In the genomic region with DNA sequence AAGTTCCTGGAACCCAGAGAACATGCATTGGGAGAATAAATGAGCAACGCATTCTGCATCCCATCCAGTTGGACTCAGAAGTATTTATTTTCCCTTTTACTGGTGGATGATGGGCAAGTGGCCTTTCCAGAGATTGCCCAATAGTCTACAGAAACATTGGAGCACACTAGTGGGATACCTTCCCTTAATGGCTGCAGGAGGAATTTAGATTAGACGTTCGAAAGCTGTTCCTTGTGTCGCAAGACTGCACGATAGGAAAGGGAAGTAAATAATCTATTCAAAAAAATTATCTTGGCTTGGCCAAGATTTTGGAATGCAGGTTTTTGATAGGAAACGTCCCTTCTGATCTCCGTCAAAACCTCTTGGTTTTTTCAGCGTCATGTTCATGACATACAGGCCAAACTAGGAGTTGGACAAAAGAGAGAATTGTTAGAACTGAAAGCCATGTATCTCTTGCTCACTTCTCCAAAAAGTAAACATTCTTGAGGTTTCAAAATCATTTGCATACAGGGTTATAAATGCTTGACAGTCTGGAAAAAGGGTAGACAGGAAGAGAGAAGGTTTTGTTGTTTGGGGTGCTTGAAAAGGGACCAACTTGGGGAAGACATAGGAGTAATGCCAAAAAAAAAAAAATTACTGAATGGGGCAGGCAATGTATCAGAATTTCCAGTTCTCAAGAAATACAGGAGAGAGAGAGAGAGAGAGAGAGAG, we compare ENCODE assay signal across 8 mouse cellular contexts. TPM values are rescaled to one million over a fixed set of nuclear protein-coding genes. Genes with fewer than 3 reads are reported as not detected.
A peak's percentile ranks its signal among the peaks of the same experiment; 100 is the strongest.
DNase-seq lines count a peak whose midpoint lies in the region; ATAC-seq and TF ChIP-seq lines count a peak whose summit lies in the region.

No protein-coding gene starts in this region.

- H3K9ac ChIP-seq in CH12.LX (ENCODE audit: insufficient read depth, low read depth): peak overlapping the region; percentile 79; the same call in 1 of the 2 replicates
- peak overlapping the region; percentile 57; the same call in 1 of the 2 replicates for H3K9ac ChIP-seq in lung, embryonic 15.5 days

- no peak for TF ChIP-seq RAD21 in CH12.LX (IDR thresholded peaks at IDR 0.05; ENCODE audit: low read depth, low read length)

- H3K27ac ChIP-seq in CH12.LX (ENCODE audit: insufficient read depth, low read depth): peak overlapping the region; percentile 91
- peak overlapping the region; percentile 99 for H3K27ac ChIP-seq in lung, embryonic 15.5 days

- TF ChIP-seq EP300 in CH12.LX (IDR thresholded peaks at IDR 0.05; ENCODE audit: low read length): peak; percentile 53; the same call in 1 of the 2 replicates

- DNase-seq in CH12.LX (ENCODE audit: extremely low read depth): no peak
- DNase-seq in Muller cell, postnatal 12 days (ENCODE audit: inconsistent ontology term): peak; percentile 45
- peak; percentile 10 to 13 for DNase-seq in heart, postnatal 10 days
- DNase-seq in urinary bladder, adult 18-20 months (ENCODE audit: low spot score in 2 of 2): no peak
- DNase-seq in adrenal gland, adult 18-20 months (ENCODE audit: low spot score in 2 of 2): no peak
- no peak for DNase-seq in thymus, postnatal 36 days
- no peak for DNase-seq in left cerebral cortex, postnatal 10 days (ENCODE audit: extremely low spot score in 1 of 2, low spot score in 2 of 2)

- TF ChIP-seq POLR2A in CH12.LX (IDR thresholded peaks at IDR 0.05; ENCODE audit: low read depth, low read length): no peak

- no peaks in the 10 kb centered on the region for H3K27me3 ChIP-seq in CH12.LX (replicated peaks)
- no peaks in the 10 kb centered on the region for H3K27me3 ChIP-seq in lung, embryonic 15.5 days

- H3K36me3 ChIP-seq in CH12.LX (replicated peaks in 1 of 2; ENCODE audit: control insufficient read depth in 1 of 2, insufficient read depth in 1 of 2, low read length in 1 of 2): peaks cover 8 to 16% of the 10 kb centered on the region in 2 experiments
- H3K36me3 ChIP-seq in lung, embryonic 15.5 days: no peaks in the 10 kb centered on the region

- dilution Hi-C loops in CH12.LX (cut with MboI; ENCODE audit: extremely low pct_ligation_motif_present, extremely low pct_unique_long_range_greater_than_20kb, low sequenced_read_pairs): no loop called here

- in situ Hi-C loops in CH12.LX (cut with MboI; ENCODE audit: low pct_ligation_motif_present, low pct_unique_long_range_greater_than_20kb, low sequenced_read_pairs): loop anchor here (5.0 to 25.0 kb wide), 4 partner anchors 39 to 734 kb away; no protein-coding TSS in a partner anchor

- no peak for TF ChIP-seq CTCF in CH12.LX (conservative IDR thresholded peaks at IDR 0.05 in 1 of 2, IDR thresholded peaks at IDR 0.05 in 1 of 2; ENCODE audit: low read depth in 2 of 2, low read length in 2 of 2)

- no peaks in the 10 kb centered on the region for H3K9me3 ChIP-seq in CH12.LX (replicated peaks; ENCODE audit: low read length)
- H3K9me3 ChIP-seq in lung, embryonic 15.5 days: no peaks in the 10 kb centered on the region

- 51% methylated on average over 8 of the region's 8 CpGs for WGBS in lung, embryonic 15.5 days

- intact Hi-C loops in heart, postnatal 10 days (cut with DNase I): loop anchor here (5.0 to 10.0 kb wide), 9 partner anchors 159 to 1376 kb away; no protein-coding TSS in a partner anchor
- intact Hi-C loops in left cerebral cortex, postnatal 10 days (cut with DNase I): loop anchor here (5.0 to 10.0 kb wide), 4 partner anchors 506 to 1086 kb away; no protein-coding TSS in a partner anchor

- no peak for ATAC-seq in lung, embryonic 15.5 days (ENCODE audit: borderline replicate concordance, extremely low read depth, low FRiP score, low TSS enrichment)

- peak overlapping the region; percentile 68 for H3K4me2 ChIP-seq in CH12.LX (ENCODE audit: insufficient read depth, low read depth, poor library complexity, severe bottlenecking)
- H3K4me2 ChIP-seq in lung, embryonic 15.5 days: peak overlapping the region; percentile 83

- H3K79me2 ChIP-seq in CH12.LX (replicated peaks; ENCODE audit: control insufficient read depth, extremely low read depth, insufficient read depth, poor library complexity, severe bottlenecking): peaks cover 23% of the 10 kb centered on the region

- H3K4me3 ChIP-seq in CH12.LX (replicated peaks in 1 of 3; ENCODE audit: low read depth in 2 of 3, low read length in 2 of 3, poor library complexity in 1 of 3): peak overlapping the region in 2 of 3 experiments; percentile 4 to 70
- H3K4me3 ChIP-seq in lung, embryonic 15.5 days: peak overlapping the region; percentile 95

- peaks cover 5 to 19% of the 10 kb centered on the region in 2 experiments; a peak in 3 of 4 replicates for H3K4me1 ChIP-seq in CH12.LX (ENCODE audit: control insufficient read depth in 1 of 2, insufficient read depth in 2 of 2)
- H3K4me1 ChIP-seq in lung, embryonic 15.5 days: peaks cover 10% of the 10 kb centered on the region

TF ChIP-seq in CH12.LX, 34 proteins besides CTCF, POLR2A, EP300 and RAD21:
- peak; percentile 24; the same call in 1 of the 2 replicates for TF ChIP-seq MEF2A (IDR thresholded peaks at IDR 0.05; ENCODE audit: borderline replicate concordance, low read depth, low read length)
- no peak for TF ChIP-seq HCFC1 (IDR thresholded peaks at IDR 0.05; ENCODE audit: low read depth, low read length)
- 0 out of 2 replicates have a peak, but pooled peaks have one; percentile 8 for TF ChIP-seq TBP (conservative IDR thresholded peaks at IDR 0.05; ENCODE audit: low read depth, low read length)
- peak; percentile 54 for TF ChIP-seq IRF4 (IDR thresholded peaks at IDR 0.05; ENCODE audit: low read depth, low read length)
- peak; percentile 23; the same call in 1 of the 2 replicates for TF ChIP-seq BHLHE40 (IDR thresholded peaks at IDR 0.05; ENCODE audit: low read depth, low read length)
- peak; percentile 15; the same call in 1 of the 2 replicates for TF ChIP-seq ZNF384 (IDR thresholded peaks at IDR 0.05; ENCODE audit: low read depth, low read length)
- TF ChIP-seq RCOR1 (conservative IDR thresholded peaks at IDR 0.05; ENCODE audit: low read depth, low read length): no peak
- no peak for TF ChIP-seq PAX5 (IDR thresholded peaks at IDR 0.05; ENCODE audit: low read length)
- peak; percentile 23; the same call in 1 of the 2 replicates for TF ChIP-seq ETS1 (conservative IDR thresholded peaks at IDR 0.05; ENCODE audit: low read depth, low read length)

RNA-seq across cellular contexts. Expression of a gene that starts 2.0 kb away (rescaled TPM):
- total RNA-seq in CH12.LX (2012; rRNA removed) (25.3 and 28.6 TPM in 2 replicates), CH12.LX (2014; rRNA removed) (22.6 and 23.7 TPM in 2 replicates)
- polyA plus RNA-seq in CH12.LX (2012; ENCODE audit: insufficient read length, low read depth): 119 and 149 TPM in 2 replicates
- 10 to 100 TPM; 29.7 to 32.9 TPM for total RNA-seq in heart, postnatal 10 days (2021)
- polyA plus RNA-seq in lung, embryonic 15.5 days (2015; fragmentation: Nextera tagmentation; extraction: Ambion mirVana): 32.5 and 32.8 TPM in 2 replicates
- 10 to 100 TPM; 32.7 to 76.3 TPM for total RNA-seq in adrenal gland, adult 18-20 months (2021)
- total RNA-seq in left cerebral cortex, postnatal 10 days (2021): 10 to 100 TPM; 30.4 to 36.4 TPM

Comparison
In these comparisons a context has a peak if more than half of its experiments do, and no peak if none do; other contexts are left out.
1. DNase-seq: peak in Muller cell, postnatal 12 days (single experiment) and heart, postnatal 10 days (2 of 2); none in CH12.LX (single experiment), urinary bladder, adult 18-20 months (0 of 2), adrenal gland, adult 18-20 months (0 of 2), thymus, postnatal 36 days (0 of 2) and left cerebral cortex, postnatal 10 days (0 of 2).